Mouse (Mus musculus) mature B cell (primary cell): ENCODE results near the gene Smarca4.
"Not testable (repeated sequence)": the region's sequence is repeated elsewhere in the genome, so short reads cannot be mapped to it uniquely, and the experiment has no call there.

Source experiments
- in situ Hi-C: fragments of 300-500 bp; cut with MboI; formaldehyde crosslinking; loops from 2 replicates; pipeline ENCODE4 v1.14.3; 2019

The Smarca4 gene

GRCm38 (mm10) chr9:21615617-21616231, at the start of gene Smarca4:
Gene Smarca4, plus strand, starts transcription at chr9:21616169.
- in situ Hi-C loops: no loop called here

GRCm38 (mm10) chr9:21566538-21566937, 49.4 kb upstream of the Smarca4 start:
- in situ Hi-C loops: no loop called here

GRCm38 (mm10) chr9:21567051-21567450, 48.9 kb upstream of the Smarca4 start:
- in situ Hi-C loops: no loop called here

- in situ Hi-C loops: no loop called here
These were observed 47.2 kb upstream of the Smarca4 start for GRCm38 (mm10) chr9:21568657-21569255.

GRCm38 (mm10) chr9:21574012-21574801, 41.8 kb upstream of the Smarca4 start:
- in situ Hi-C loops: no loop called here

GRCm38 (mm10) chr9:21575253-21575652, 40.7 kb upstream of the Smarca4 start:
- in situ Hi-C loops: no loop called here

- in situ Hi-C loops: no loop called here
These were observed 39.7 kb upstream of the Smarca4 start for GRCm38 (mm10) chr9:21576286-21576685.

- in situ Hi-C loops: no loop called here
These were observed 37.7 kb upstream of the Smarca4 start for GRCm38 (mm10) chr9:21578226-21578625.

GRCm38 (mm10) chr9:21585401-21585800, 30.6 kb upstream of the Smarca4 start:
- in situ Hi-C loops: no loop called here

- in situ Hi-C loops: no loop called here
These were observed 28.2 kb upstream of the Smarca4 start for GRCm38 (mm10) chr9:21587678-21588349.

- in situ Hi-C loops: no loop called here
These were observed 27.6 kb upstream of the Smarca4 start for GRCm38 (mm10) chr9:21588350-21588749.

- in situ Hi-C loops: no loop called here
These were observed 26.4 kb upstream of the Smarca4 start for GRCm38 (mm10) chr9:21589538-21589937.

GRCm38 (mm10) chr9:21591127-21591830, 24.7 kb upstream of the Smarca4 start:
- in situ Hi-C loops: no loop called here

GRCm38 (mm10) chr9:21591831-21592702, 23.9 kb upstream of the Smarca4 start:
- in situ Hi-C loops: no loop called here

GRCm38 (mm10) chr9:21592703-21593121, 23.3 kb upstream of the Smarca4 start, which contains the start of the genes Timm29 and Yipf2:
Gene Timm29, plus strand, starts transcription at chr9:21592722.
Gene Yipf2, minus strand, starts transcription at chr9:21592828.
- in situ Hi-C loops: no loop called here

GRCm38 (mm10) chr9:21593122-21593721, 22.7 kb upstream of the Smarca4 start:
- in situ Hi-C loops: no loop called here

- in situ Hi-C loops: not testable (repeated sequence)
These were observed 21.6 kb upstream of the Smarca4 start for GRCm38 (mm10) chr9:21594350-21594749.

- in situ Hi-C loops: no loop called here
These were observed 21.1 kb upstream of the Smarca4 start for GRCm38 (mm10) chr9:21594838-21595237.

- in situ Hi-C loops: no loop called here
These were observed 17.8 kb upstream of the Smarca4 start for GRCm38 (mm10) chr9:21598198-21598597.

- in situ Hi-C loops: no loop called here
These were observed 15.8 kb upstream of the Smarca4 start for GRCm38 (mm10) chr9:21600186-21600585.
